Mouse (Mus musculus): Measurements from ENCODE around the gene Olfr99.
A peak's percentile ranks its signal among the peaks of the same experiment; 100 is the strongest.
"Not testable (repeated sequence)": the region's sequence is repeated elsewhere in the genome, so short reads cannot be mapped to it uniquely, and the experiment has no call there.

Gene Olfr99

DNA sequence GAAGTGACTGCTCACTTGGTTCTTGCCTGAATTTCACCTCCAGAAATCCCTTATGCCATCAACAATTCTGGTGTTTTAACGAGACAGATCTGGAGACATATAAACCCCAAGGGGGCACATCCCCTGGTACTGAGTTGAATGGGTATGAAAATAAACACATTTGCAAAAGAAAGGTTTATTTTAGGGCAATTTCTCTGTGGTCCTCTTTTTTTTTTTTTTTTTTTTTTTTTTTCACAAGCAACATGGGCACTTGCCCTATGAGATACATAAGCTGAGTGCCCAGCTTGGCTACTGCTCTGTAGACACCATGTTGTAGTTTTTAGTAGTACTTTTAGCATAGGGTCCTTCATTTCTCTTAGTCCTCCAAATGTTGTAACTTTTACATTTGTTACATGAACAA is at the start of gene Olfr99:
TSS of gene Olfr99 (minus strand) at position 101 of the 400 bp plus-strand sequence.
- no peak for DNase-seq (ENCODE audit: low read depth, low spot score)

DNA sequence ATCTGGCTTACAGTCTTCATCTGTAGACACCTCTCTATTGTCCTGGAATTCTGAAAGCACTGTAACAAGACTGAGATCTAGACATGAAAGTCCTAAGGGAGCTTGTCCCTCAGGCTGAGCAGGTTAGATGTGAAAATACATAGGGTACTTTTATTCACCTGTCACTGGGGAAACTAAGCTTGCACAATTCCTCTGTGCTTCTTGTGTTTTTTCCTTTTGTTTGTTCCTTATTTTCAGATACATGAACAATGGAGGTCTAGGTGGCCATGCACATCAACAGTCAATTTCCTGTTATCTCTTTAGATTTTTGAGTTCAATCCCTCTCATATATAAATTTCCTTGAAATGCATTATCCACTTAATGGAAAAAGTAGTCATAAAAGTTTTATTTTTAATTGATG is 33.7 kb upstream of the Olfr99 start, which contains the start of gene Olfr102:
TSS of gene Olfr102 (minus strand) at position 101 of the 400 bp plus-strand sequence.
- no peak for DNase-seq (ENCODE audit: low read depth, low spot score)

DNA sequence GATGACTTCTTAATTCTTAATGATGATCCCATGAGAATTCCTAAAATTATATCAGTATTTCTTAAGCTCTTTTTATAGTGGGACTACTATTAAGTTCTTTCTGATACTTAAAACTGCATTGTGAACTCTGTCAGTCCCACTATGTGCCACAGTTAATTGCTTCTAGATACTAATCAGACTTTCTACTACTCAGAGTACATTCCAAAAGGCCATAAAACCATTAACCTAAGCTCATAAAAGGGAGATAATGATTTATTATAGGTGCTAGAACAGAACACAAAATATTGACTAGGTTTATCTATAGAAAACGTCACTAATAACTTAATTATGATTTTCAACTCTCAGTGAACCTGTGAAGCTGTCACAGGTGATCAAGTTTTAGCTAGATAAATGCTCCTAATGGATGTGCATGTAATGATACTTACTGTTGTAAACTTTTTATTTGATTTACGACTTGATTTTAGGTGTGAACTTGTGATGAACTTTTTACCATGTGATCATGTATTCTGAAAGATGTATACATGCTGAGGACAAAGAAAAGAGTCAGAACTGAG is 27.0 kb upstream of the Olfr99 start:
- no peak for DNase-seq (ENCODE audit: low read depth, low spot score)

DNA sequence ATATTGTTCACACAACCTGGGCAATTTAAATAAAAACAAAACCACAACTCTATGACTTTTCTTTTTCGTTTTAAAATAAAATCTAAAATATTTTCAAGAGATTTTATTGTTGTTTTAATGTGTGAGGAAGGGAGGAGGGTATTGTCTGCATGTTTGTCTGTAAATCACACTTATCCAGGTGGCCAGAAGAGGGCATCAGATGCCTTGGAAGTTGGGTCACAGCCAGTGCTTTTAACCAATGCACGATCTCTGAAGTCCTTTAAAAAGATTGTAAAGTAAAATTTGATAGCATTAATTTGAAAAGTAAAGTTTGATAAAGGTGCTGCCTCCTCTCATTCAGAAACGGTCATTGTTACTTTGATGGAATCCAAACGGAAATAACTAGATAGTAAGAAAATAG is 25.2 kb upstream of the Olfr99 start:
- DNase-seq (ENCODE audit: low read depth, low spot score) = peak; percentile 49

DNA sequence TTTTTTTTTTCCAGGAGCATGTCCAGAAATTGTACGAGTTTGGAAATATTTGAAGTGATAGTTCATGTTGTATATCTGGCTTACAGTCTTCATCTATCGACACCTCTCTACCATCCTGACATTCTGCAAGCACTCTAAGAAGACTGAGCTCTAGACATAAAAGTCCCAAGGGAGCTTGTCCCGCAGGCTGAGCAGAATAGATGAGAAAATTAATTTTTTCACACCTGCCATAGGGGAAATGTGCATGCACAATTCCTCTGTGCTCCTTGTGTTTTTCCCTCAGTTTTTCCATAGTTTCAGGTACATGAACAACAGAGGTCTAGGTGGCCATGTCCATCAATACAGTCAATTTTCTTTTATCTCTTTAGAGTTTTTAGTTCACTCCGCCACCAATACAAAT is 21.0 kb upstream of the Olfr99 start, which contains the start of gene Olfr101:
TSS of gene Olfr101 (minus strand) at position 101 of the 400 bp plus-strand sequence.
- DNase-seq (ENCODE audit: low read depth, low spot score) = no peak

DNA sequence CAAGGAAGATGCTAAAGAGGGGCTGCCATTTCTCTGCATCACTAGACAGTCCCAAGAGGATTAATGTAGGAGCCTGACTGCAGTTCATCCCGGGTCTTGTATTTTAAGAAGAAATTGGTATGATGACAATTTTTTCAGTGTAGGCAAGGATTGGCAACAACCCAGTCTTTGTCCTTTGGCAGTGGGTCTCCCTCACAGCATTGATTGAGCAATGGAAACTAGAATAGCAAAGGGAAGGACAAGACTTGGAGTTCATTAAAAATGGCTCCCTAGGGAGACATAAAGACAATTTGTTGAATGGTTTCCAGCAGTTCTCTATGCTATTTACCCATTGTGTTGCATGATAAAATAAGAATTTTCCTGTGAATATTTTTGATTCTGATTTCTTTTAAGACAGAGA is 2.9 kb downstream of the Olfr99 start:
- no peak for DNase-seq (ENCODE audit: low read depth, low spot score)

DNA sequence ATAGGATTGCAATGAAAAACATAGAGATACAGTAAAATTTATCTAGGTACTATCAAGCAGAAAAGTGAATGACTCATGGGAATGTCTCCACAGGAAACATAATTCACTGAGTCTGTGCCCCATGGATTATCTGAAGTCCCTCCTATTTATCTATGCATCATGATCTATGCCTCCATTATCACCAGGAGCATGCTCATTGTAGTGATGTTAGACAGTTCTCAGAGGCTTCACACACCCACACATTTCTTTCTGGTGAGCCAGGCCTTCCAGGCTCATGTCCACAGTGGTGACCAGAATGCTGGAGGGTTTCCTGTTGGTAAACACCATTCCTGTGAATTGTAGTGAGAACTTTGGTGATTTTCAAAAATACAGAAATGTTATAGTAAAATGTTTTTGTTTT is 6.7 kb downstream of the Olfr99 start:
- no peak for DNase-seq (ENCODE audit: low read depth, low spot score)

DNA sequence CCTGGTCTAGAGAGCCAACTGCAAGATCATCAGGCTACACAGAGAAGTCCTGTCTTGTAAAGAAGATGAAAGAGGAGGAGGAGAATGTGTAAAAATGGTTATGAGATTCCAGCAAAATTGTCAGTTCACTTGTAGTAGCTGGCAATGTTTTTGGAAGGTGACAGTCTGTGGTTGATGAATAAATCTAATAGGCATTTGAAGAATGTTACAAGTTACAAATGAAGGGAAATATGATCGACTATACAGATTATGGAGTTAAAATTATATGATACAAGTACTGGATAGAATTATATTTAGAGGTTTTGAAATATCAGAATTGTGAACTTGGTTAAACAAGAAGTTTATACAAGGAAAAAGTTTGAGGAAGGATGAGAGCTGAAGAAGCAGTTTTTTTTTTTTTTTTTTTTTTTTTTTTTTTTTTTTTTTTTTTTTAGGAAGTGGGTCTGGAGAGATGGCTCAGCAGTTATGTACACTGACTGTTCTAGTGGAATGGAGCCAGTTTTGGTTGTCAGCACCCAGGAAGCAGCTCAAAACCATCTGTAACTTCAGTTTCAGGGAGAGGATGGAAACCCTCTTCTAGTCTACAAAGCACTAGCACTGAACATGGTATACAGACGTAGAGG is 7.5 kb downstream of the Olfr99 start:
- DNase-seq (ENCODE audit: low read depth, low spot score) = no peak

DNA sequence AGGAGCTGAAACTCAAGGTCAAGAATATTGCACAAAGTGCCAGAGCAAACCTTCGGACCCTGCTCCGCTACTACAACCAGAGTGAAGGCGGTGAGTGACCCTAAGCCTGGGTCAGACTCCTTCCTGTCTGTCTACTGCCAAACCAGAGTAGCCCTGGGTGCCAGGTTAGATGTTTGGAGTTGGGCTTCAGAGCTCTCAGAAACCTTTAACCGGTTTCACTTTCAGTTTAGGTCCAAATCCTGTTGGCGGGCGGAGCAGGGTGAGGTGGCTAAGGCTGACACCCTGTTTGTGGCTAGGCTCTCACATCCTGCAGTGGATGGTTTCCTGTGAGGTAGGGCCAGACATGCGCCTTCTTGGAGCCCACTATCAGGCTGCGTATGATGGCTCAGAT is 12.6 kb downstream of the Olfr99 start:
- peak; percentile 25 for DNase-seq (ENCODE audit: low read depth, low spot score)

DNA sequence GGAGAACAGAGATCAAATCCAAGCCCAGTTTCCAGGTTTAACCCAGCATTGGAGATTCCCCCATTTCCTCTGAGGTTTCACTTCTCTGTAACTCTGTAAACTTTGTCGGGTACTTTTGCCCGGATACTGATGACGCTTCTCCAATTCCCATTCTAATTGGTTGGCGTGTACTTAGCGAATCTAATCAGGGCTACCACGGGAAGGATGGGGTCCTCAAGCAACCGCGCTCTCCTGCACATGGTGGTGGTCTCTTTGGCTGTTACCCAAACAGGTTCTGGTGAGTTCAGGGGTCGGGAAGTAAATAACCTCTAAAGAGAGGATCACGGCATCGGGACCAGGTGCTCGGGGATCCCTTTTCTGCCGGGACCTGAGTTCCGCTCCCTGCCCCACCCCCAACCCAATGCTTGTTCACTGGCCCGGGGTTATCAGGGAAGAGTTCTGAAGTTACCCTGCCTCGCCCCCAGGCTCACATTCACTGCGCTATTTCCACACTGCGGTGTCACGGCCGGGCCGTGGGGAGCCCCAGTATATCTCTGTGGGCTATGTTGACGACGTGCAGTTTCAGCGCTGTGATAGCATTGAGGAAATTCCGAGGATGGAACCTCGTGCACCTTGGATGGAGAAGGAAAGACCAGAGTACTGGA is 13.1 kb downstream of the Olfr99 start, which contains the start of gene H2-M3:
TSS of gene H2-M3 (plus strand) at position 163 of the 644 bp plus-strand sequence.
- peak; percentile 87 for DNase-seq (ENCODE audit: low read depth, low spot score)

DNA sequence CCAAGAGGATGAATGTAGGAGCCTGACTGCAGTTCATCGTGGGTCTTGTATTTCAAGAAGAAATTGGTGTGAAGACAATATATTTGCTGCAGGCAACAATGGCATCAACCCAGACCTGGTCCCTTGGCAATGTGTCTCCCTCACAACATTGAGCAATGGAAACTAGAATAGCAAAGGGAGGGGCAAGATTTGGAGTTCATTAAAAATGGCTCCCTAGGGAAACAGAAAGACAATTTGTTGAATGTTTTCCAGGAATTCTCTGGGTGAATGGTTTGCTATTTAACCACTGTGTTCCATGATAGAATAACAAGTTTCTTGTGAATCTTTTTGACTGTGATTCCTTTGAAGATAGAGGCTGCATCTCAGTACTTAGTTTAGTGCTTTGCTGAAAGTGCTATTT is 19.6 kb downstream of the Olfr99 start, which contains the start of gene Olfr98:
TSS of gene Olfr98 (minus strand) at position 124 of the 400 bp plus-strand sequence.
- DNase-seq (ENCODE audit: low read depth, low spot score) = no peak

DNA sequence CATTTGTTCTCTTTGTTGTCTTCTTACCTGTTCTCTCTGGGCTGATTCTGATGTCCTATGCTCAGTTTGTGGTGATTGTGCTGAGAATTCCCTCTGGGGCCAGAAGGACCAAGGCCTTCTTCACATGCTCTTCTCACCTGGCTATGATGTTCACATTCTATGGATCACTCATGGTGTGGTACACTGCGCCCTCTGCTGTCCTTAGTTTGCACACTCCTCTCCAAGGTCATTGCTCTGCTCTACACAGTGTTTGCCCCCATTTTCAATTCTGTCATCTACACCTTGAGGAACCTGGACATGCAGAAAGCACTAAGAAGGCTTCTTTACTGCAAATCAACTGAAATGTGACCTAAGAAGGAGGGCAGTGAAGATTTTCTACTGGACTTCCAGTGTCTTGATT is 32.7 kb downstream of the Olfr99 start:
- DNase-seq (ENCODE audit: low read depth, low spot score) = peak; percentile 69

DNA sequence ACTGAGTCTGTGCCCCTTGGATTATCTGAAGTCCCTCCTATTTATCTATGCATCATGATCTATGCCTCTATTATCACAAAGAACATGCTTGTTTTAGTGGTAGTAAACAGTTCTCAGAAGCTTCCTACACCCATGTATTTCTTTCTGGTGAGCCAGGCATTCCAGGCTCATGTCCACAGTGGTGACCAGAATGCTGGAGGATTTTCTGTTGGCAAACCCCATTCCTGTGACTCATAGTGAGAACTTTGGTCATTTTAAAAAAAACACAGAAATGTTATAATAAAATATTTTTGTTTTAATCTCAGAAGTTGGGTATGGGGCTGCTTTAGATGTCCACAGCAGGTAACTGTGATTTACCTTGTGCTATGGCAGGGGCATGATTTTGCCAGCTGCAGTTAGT is 33.8 kb downstream of the Olfr99 start:
- no peak for DNase-seq (ENCODE audit: low read depth, low spot score)

DNA sequence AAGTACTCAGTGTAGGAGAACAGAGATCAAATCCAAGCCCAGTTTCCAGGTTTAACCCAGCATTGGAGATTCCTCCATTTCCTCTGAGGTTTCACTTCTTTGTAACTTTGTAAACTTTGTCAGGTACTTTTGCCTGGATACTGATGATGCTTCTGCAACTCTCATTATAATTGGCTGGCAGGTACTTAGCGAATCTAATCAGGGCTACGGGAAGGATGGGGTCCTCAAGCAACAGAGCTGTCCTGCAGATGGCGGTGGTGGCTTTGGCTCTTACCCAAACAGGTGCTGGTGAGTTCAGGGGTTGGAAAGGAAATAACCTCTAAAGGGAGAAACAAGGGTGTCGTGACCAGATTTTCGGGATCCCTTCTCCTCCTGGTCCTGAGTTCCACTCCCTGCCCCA is 36.5 kb downstream of the Olfr99 start:
- peak; percentile 82 for DNase-seq (ENCODE audit: low read depth, low spot score)

DNA sequence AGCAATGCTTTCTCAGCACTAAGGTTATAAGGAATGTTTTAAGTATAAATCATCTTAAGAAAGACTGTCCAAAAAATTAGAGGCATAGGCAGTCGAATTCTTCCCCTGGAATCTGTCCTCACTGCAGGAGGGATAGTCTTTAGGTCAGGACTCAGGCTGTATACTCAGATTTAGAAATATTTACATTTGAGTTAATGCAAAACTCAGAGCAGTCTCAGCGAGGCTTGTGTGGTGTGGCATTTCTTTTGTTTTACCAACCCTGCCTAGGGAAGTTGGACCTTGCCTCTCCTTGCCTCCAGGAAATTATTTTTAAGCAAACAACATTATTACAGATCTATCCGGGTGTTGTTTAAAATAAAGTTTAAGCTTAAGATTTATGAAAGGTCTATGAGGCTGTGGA is 41.1 kb downstream of the Olfr99 start:
- DNase-seq (ENCODE audit: low read depth, low spot score) = no peak

DNA sequence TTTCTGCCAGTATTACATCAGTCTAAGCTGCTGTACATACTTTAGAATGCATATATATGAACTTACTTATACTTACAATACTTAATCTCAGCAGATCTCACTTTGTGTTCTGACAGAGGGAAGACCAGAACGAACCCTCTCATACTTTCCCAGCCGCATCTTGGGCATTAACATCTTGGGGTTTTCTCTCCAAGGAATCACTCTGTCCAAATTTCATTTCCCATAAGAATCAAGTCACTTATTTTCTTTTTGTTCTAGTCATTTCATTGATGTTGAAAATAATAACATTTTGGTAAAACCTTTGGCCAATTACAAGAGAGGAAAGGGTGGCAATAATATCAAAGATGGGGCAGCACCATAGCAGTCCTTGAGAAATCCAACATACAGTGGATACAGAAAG is 46.0 kb downstream of the Olfr99 start, which contains the start of gene Olfr97:
TSS of gene Olfr97 (minus strand) at position 101 of the 400 bp plus-strand sequence.
- not testable (repeated sequence) for DNase-seq (ENCODE audit: low read depth, low spot score)

All from ES-CJ7 (cell line).